Mouse (Mus musculus) heart, adult 10 weeks (tissue): Measurements from ENCODE around the gene Gm3633. TPM values are rescaled to one million over a fixed set of nuclear protein-coding genes. Genes with fewer than 3 reads are reported as not detected.

Experiments used
- polyA plus RNA-seq: library from polyadenylated mRNA; stranded (reverse); fragments of 350-450 nt; fragmentation: Illumina TruSeq; extraction: RNeasy Lipid Tissue Mini Kit (QIAGEN cat#74804); gene quantifications from one replicate; pipeline ENCODE4 v1.2.3, GENCODE M21; 2014; ENCODE audit warnings: low read depth, low replicate concordance

Gene Gm3633
- not detected for polyA plus RNA-seq

DNA sequence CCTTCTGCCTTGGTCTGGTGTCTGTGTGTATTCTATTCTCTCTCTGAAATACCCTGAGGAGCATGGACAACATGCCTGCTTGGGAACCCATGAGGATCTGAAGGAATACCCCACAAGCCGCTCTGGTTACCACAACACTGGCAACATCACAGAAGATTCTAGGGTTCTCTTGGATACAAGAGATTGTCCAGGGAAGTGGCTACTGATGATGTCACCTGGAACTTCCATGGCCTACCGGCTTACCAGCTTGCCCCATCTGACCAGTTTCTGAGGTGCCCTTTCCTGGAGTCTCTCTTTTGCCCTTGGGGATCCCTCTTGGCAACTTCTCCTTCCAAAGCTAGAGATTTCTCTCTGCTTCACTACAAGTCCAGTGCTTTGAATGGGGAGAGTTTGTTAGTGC, at the start of gene Gm3633:
TSS of gene Gm3633 (minus strand) at position 101 of the 400 bp plus-strand sequence.

DNA sequence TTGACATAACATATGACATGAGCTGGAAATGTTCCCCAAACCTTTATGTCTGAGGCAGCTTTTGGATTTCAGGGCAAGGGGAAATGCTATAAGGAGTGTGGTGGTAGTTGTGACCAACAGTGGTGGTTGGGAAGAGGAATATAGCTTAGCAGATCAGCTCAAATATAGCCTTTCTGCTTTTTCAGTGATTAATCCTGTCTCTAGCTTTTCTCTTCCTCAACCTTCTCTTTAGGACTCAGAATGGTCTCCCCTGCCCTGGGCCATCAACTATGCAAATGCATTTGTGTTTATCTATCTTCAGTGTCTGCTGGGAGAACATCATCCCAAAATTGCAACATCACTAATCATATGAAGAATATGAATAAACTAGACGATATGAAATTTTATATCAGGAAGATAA, 13.9 kb upstream of the Gm3633 start, which contains the start of gene Gm10378:
TSS of gene Gm10378 (plus strand) at position 301 of the 400 bp plus-strand sequence.

DNA sequence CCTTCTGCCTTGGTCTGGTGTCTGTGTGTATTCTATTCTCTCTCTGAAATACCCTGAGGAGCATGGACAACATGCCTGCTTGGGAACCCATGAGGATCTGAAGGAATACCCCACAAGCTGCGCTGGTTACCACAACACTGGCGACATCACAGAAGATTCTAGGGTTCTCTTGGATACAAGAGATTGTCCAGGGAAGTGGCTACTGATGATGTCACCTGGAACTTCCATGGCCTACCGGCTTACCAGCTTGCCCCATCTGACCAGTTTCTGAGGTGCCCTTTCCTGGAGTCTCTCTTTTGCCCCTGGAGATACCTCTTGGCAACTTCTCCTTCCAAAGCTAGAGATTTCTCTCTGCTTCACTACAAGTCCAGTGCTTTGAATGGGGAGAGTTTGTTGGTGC, 41.9 kb downstream of the Gm3633 start, which contains the start of gene Gm17124:
TSS of gene Gm17124 (minus strand) at position 101 of the 400 bp plus-strand sequence.

Other genes with a start within 250 kb of the Gm3633 start
- gene Gm8005, start 202.2 kb downstream of the Gm3633 start, polyA plus RNA-seq: not detected
- not detected for gene Gm8011, start 178.0 kb downstream of the Gm3633 start, polyA plus RNA-seq
- not detected for gene Gm8020, start 139.6 kb downstream of the Gm3633 start, polyA plus RNA-seq
- not detected for gene Gm8024, start 117.6 kb downstream of the Gm3633 start, polyA plus RNA-seq
- not detected for gene Gm17124, start 42.0 kb downstream of the Gm3633 start, polyA plus RNA-seq
- gene Gm10378, start 14.0 kb upstream of the Gm3633 start, polyA plus RNA-seq: not detected
- not detected for gene Gm3015, start 126.9 kb upstream of the Gm3633 start, polyA plus RNA-seq
- not detected for gene Gm10377, start 156.1 kb upstream of the Gm3633 start, polyA plus RNA-seq
- not detected for gene Gm21977, start 211.6 kb upstream of the Gm3633 start, polyA plus RNA-seq